Mouse (Mus musculus) neural tube, postnatal 0 days (tissue): ENCODE results near the gene Slc30a10. TPM values are rescaled to one million over a fixed set of nuclear protein-coding genes. Genes with fewer than 3 reads are reported as not detected.

Experiments
- polyA plus RNA-seq: library from polyadenylated mRNA; unstranded; fragments of >200 nt; fragmentation: Nextera tagmentation; extraction: Ambion mirVana; gene quantifications from 2 replicates; pipeline ENCODE4 v1.2.1, GENCODE M21; 2015

Slc30a10 gene
- polyA plus RNA-seq = 6.4 and 7.1 TPM in 2 replicates

GRCm38 (mm10) chr1:185454575-185454954 lies at the start of gene Slc30a10:
Gene Slc30a10, plus strand, starts transcription at chr1:185454848.

Other genes with a start within 250 kb of the Slc30a10 start
- gene Iars2, start 125.5 kb upstream of the Slc30a10 start, polyA plus RNA-seq = 19.0 and 20.3 TPM in 2 replicates
- gene Bpnt1, start 122.7 kb upstream of the Slc30a10 start, polyA plus RNA-seq = 83.6 and 84.4 TPM in 2 replicates
- gene Eprs, start 91.8 kb upstream of the Slc30a10 start, polyA plus RNA-seq = 114 and 134 TPM in 2 replicates